Mouse (Mus musculus) testis, postnatal 10 days (tissue): ENCODE data around the gene Sema4d.
A peak's percentile ranks its signal among the peaks of the same experiment; 100 is the strongest.

ENCODE experiments used
- DNase-seq: peaks from one replicate; pipeline ENCODE4 v3.0.0; 2021; ENCODE audit warnings: low spot score

Sema4d gene

GRCm38 (mm10) chr13:51778351-51778982, 15.1 kb downstream of the Sema4d start:
- no peak for DNase-seq

- DNase-seq, result no peak
Observed at GRCm38 (mm10) chr13:51777738-51778274, 15.7 kb downstream of the Sema4d start.

- peak; percentile 70 for DNase-seq
Observed at GRCm38 (mm10) chr13:51777048-51777737, 16.4 kb downstream of the Sema4d start.

- no peak for DNase-seq
Observed at GRCm38 (mm10) chr13:51776160-51776737, 17.3 kb downstream of the Sema4d start.

- no peak for DNase-seq
Observed at GRCm38 (mm10) chr13:51771802-51772206, 21.7 kb downstream of the Sema4d start.

GRCm38 (mm10) chr13:51770647-51771427, 22.7 kb downstream of the Sema4d start:
- no peak for DNase-seq

- DNase-seq, result no peak
Observed at GRCm38 (mm10) chr13:51767991-51768761, 25.4 kb downstream of the Sema4d start.

GRCm38 (mm10) chr13:51767513-51767912, 26.0 kb downstream of the Sema4d start:
- no peak for DNase-seq

- no peak for DNase-seq
Observed at GRCm38 (mm10) chr13:51766756-51767155, 26.8 kb downstream of the Sema4d start.

GRCm38 (mm10) chr13:51765369-51765768, 28.2 kb downstream of the Sema4d start:
- no peak for DNase-seq

GRCm38 (mm10) chr13:51763019-51763698, 30.4 kb downstream of the Sema4d start:
- DNase-seq, result no peak

GRCm38 (mm10) chr13:51761186-51761813, 32.2 kb downstream of the Sema4d start:
- no peak for DNase-seq

- DNase-seq, result no peak
Observed at GRCm38 (mm10) chr13:51759256-51759987, 34.1 kb downstream of the Sema4d start.

GRCm38 (mm10) chr13:51758428-51758827, 35.1 kb downstream of the Sema4d start:
- DNase-seq, result no peak

- DNase-seq, result no peak
Observed at GRCm38 (mm10) chr13:51757099-51757498, 36.4 kb downstream of the Sema4d start.

- DNase-seq, result no peak
Observed at GRCm38 (mm10) chr13:51756563-51756962, 37.0 kb downstream of the Sema4d start.

- no peak for DNase-seq
Observed at GRCm38 (mm10) chr13:51756019-51756418, 37.5 kb downstream of the Sema4d start.

GRCm38 (mm10) chr13:51755584-51755983, 38.0 kb downstream of the Sema4d start:
- DNase-seq, result no peak

GRCm38 (mm10) chr13:51754559-51755126, 38.9 kb downstream of the Sema4d start:
- DNase-seq, result no peak
